Mouse (Mus musculus) urinary bladder, postnatal 4 days (tissue): ENCODE results near the gene Lsm4.

ENCODE experiments used
- DNase-seq, 2 experiments: peaks; one replicate each; pipeline ENCODE4 v3.0.0; 2021 to 2022; ENCODE audit warnings: low spot score in 2 of 2

Lsm4 gene

GRCm38 (mm10) chr8:70725792-70726447 is 52.9 kb downstream of the Lsm4 start:
- no peak for DNase-seq

- no peak for DNase-seq
Observed at GRCm38 (mm10) chr8:70726721-70727120, 53.7 kb downstream of the Lsm4 start.
